Mouse (Mus musculus) CD4-positive naive resting alpha-beta T cell, adult 57 days (primary cell): Measurements from ENCODE around the gene Ube4b. TPM values are rescaled to one million over a fixed set of nuclear protein-coding genes. Genes with fewer than 3 reads are reported as not detected.

Experiments used
- total RNA-seq: library from RNA; stranded (reverse); gene quantifications from one replicate; pipeline ENCODE4 v1.2.4, GENCODE M21; 2023

Ube4b gene
- total RNA-seq: 92.9 TPM

GRCm38 (mm10) chr4:149426325-149427199 is at the start of gene Ube4b:
Ube4b (minus strand) TSS chr4:149426749.

GRCm38 (mm10) chr4:149454879-149455278 is 28.3 kb upstream of the Ube4b start, which contains the start of gene Rbp7:
Rbp7 (minus strand) TSS chr4:149454978.

GRCm38 (mm10) chr4:149307596-149308490 is 118.7 kb downstream of the Ube4b start, which contains the start of gene Kif1b:
Kif1b (minus strand) TSS chr4:149307693.

Other genes starting within 250 kb of the Ube4b start
- 73.0 TPM for gene Kif1b, start 119.1 kb downstream of the Ube4b start, total RNA-seq
- not detected for gene Rbp7, start 28.2 kb upstream of the Ube4b start, total RNA-seq
- gene Tmem274, start 50.6 kb upstream of the Ube4b start, total RNA-seq: not detected
- 2.9 TPM for gene Nmnat1, start 58.5 kb upstream of the Ube4b start, total RNA-seq
- gene Lzic, start 58.5 kb upstream of the Ube4b start, total RNA-seq: 33.8 TPM
- 0.71 TPM for gene Ctnnbip1, start 91.5 kb upstream of the Ube4b start, total RNA-seq
- 7.2 TPM for gene Clstn1, start 159.7 kb upstream of the Ube4b start, total RNA-seq